Mouse (Mus musculus) left cerebral cortex, postnatal 25 days (tissue): ENCODE data around the gene Pcdh15. TPM values are rescaled to one million over a fixed set of nuclear protein-coding genes. Genes with fewer than 3 reads are reported as not detected.

ENCODE experiments used
- DNase-seq, 2 experiments: peaks; one replicate each; pipeline ENCODE4 v3.0.0; 2022; ENCODE audit warnings: low spot score in 2 of 2, mixed read lengths in 1 of 2
- intact Hi-C: fragments of 180-260 bp; cut with DNase I; formaldehyde crosslinking; loops from one replicate; pipeline ENCODE4 v1.15.1; 2025
- total RNA-seq, 2 experiments: library from RNA; stranded (reverse); gene quantifications; 2 replicates each; pipeline ENCODE4 v1.2.3; 2021

Gene Pcdh15
- total RNA-seq, 2 experiments from 2014 or later, result 28.5 to 34.1 TPM

DNA sequence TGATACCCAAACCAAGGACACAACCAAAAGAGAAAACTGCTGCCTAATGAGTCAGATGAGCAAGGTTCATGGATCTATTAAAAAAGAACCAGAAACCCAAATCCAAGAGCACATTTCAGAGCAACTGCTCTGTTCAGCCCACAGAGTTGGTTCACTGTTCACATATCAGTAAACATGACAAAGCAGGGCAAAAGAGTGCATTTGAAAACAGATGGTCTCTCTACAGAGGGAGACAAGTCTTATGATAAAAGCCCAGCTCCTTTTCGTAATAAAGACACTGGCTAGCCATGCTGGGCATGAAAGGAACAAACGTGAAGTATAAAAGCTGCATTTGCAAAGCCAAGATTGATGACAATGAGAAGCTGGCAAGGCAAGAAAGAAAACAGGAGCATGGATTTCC lies 649.9 kb downstream of the Pcdh15 start:
- no peak for DNase-seq
- intact Hi-C loops, result loop anchor here (10.0 kb wide), 1 partner anchor 716 kb away; no protein-coding TSS in a partner anchor

DNA sequence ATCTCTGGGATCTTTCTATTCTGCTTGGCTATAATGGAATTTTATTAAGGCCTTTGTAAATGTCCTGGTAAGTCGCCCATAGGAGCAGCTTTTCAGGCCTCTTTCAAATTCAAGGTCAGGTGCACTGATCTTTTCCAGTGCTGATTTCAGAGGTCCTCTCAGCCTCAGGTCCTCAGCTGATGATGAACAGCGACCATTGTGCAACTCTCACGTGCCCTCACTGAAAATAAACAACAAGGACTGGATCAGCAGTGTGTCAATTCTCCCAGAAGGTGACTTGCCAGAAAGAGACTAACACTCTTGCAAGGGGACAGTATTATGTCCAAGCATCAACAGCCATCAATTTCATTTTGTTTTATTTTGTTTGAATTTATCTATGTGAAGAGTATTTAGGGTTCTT lies 654.7 kb downstream of the Pcdh15 start:
- intact Hi-C loops, result no loop called here
- DNase-seq, result no peak

DNA sequence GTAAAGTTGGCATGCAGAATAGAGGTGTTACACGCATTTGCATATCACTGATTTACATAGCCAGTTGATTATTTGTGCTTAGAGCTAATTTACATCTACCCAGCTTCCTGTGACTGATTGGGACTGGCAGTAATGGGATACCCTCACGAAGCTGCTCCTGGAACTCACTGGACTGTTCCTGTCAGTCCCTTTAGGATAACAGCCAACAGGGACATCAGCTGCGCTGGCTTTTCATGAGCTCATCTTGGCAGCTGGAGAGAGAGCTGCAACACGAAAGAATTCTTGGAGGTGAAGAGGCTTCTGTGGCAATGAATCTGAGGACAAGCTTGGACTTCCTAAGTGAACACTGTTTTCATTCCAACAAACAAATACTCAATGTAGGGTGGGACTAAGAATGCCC lies 683.8 kb downstream of the Pcdh15 start:
- intact Hi-C loops, result no loop called here
- DNase-seq, result no peak

DNA sequence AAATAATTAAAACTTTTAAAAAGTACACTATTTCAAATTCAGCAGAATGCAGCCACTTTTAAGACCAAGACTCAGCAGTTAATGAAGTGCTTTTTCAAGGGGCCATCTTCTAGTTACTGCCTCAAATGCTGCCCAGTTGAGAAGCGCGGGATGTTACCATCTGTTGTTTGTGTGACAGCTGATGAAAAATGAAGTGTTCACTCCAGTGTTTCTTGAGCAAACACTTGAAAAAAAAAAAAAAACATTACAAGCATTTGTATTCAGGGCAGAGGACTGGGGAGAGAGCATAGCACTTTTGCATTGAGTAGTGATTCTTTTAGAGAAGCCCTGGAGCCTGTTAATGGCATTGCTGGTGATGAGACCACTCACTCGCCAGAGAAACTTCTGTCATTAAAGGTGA lies 689.0 kb downstream of the Pcdh15 start:
- intact Hi-C loops, result no loop called here
- no peak for DNase-seq

DNA sequence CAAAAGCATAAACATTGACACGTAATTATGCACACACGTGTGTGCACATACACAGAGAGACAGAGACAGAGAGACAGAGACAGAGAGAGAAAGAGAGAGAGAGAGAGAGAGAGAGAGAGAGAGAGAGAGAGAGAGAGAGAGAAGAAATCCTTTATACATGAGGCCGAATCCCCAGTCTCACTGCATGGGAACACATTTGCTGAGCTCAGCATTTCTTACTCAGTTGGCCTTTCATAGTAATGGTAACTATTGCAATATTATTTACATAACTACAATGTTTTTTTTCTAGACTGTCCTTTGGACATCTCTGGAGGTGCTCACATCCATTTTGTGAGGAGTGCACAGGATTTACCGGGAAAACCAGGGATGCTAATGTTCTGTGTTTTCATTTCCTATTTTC lies 705.9 kb downstream of the Pcdh15 start:
- no peak for DNase-seq
- intact Hi-C loops, result no loop called here

DNA sequence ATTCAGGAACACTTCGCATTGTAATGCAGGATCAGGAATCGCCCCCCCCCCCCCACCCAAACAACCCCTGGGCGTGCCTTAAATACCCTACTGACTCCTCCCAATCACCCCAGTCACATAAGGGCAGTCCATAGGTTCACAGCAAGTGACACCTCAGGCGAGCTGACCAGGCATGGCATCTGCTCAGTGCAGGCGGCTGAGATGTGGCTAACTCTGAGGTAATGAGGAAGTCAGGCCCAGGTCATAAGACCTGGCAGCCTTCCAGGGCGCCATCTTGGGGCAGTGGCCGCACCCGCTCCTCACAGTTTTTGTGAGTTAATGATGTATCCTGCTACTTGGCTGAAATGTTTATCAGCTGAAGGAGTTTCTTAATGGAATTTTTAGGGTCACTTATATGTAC lies 713.2 kb downstream of the Pcdh15 start:
- DNase-seq, result no peak
- intact Hi-C loops, result no loop called here

GRCm38 (mm10) chr10:73821657-73822583 lies 722.8 kb downstream of the Pcdh15 start:
- DNase-seq, result peak; percentile 37 to 43
- intact Hi-C loops, result no loop called here

GRCm38 (mm10) chr10:73823214-73823613 lies 724.1 kb downstream of the Pcdh15 start:
- intact Hi-C loops, result no loop called here
- no peak for DNase-seq

- intact Hi-C loops, result no loop called here
- peak; percentile 9 to 47 for DNase-seq
Observed at GRCm38 (mm10) chr10:73826354-73826753, 727.2 kb downstream of the Pcdh15 start.

GRCm38 (mm10) chr10:73828781-73829180 lies 729.6 kb downstream of the Pcdh15 start:
- intact Hi-C loops, result no loop called here

DNA sequence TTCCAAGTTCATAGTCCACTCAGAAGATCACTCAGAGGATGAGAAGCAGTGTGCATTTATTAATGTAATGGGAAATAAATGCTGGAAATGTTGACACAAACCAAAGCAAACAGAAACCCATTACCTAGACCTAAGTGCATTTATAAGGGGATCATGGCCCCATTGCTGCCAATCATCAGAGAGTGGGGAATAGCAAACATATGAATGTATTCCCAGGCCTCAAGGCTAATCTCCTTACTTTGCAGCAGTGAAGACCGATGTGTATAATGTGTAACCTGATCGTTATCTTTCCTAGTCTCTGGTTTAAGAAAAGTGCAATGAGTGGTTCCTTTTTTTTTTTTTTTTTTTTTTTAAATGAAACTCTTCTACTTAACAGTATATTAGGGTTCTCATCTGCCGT lies 745.9 kb downstream of the Pcdh15 start:
- DNase-seq, result no peak
- intact Hi-C loops, result no loop called here

More at GRCm38 (mm10) chr10:73828781-73829180, 729.6 kb downstream of the Pcdh15 start:
- DNase-seq, result no peak

- intact Hi-C loops, result no loop called here
Observed at GRCm38 (mm10) chr10:73862181-73862580, 763.0 kb downstream of the Pcdh15 start.

DNA sequence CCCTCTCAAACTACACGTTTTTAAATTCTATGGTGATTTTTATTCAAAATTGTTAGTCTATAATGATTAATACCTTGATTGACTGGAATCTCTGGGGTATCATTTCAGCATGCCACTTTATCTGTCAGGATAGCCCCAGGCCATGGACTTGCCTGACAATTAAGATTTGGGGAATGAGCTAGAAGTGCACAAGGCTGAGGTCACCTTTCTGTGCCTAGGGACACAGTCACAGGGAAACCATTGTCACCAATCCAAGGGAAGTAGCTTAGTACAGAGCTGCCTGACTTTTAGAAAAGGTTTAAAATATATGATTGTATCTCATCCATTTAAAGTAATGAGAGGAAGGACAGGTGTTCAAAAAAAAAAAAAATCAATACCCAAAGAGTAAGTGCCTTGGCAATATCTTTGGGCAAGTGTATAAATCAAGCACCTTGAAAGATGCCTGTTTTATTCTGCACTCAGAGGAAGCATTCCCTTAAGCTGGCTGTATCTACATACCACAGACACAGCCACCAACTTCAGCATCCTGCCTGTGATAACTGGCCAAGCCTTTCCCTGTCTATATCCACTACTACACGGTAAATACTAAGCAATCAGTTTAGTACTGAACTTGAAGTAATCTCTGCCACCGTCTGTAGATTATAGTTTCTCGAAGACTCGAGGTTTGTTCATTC lies 779.0 kb downstream of the Pcdh15 start:
- DNase-seq, result no peak
- intact Hi-C loops, result no loop called here

More at GRCm38 (mm10) chr10:73862181-73862580, 763.0 kb downstream of the Pcdh15 start:
- DNase-seq, result no peak

DNA sequence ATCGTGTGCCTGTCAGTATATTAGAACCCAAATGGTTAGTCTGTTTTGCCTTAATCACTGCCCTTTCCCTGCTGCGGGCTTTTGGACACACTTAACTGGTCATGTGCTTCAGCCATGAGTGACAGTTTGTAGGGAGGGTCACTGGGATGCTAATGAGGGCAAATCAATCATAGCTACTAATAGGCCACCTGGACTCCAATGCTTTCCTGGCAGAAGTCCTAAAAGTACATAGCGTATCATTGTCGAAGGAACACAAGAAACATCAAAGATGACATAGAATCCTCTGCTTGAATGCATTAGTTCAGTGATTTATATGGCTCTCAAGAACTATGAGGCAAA lies 779.6 kb downstream of the Pcdh15 start:
- DNase-seq, result no peak
- intact Hi-C loops, result no loop called here

DNA sequence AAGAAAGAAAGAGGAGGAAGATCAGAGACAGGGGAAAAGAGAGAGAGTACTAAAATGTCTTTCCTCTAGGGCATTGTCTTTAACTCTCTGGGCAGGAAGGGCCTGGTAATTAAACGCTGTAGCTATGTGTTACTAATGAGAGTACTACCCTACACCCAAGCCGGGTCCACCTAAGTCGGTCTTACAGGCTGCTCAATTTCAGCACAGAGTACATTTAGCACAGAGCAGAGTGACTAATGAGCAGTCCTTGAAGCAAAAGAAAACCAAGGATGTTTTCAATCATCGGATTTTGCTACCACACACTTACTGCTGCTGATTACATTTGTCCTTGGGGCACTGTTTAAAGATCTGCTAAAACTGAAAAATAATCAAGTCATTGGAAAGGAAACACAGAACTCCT lies 788.6 kb downstream of the Pcdh15 start:
- intact Hi-C loops, result no loop called here
- no peak for DNase-seq

GRCm38 (mm10) chr10:73892251-73892650 lies 793.1 kb downstream of the Pcdh15 start:
- DNase-seq, result no peak
- intact Hi-C loops, result no loop called here

DNA sequence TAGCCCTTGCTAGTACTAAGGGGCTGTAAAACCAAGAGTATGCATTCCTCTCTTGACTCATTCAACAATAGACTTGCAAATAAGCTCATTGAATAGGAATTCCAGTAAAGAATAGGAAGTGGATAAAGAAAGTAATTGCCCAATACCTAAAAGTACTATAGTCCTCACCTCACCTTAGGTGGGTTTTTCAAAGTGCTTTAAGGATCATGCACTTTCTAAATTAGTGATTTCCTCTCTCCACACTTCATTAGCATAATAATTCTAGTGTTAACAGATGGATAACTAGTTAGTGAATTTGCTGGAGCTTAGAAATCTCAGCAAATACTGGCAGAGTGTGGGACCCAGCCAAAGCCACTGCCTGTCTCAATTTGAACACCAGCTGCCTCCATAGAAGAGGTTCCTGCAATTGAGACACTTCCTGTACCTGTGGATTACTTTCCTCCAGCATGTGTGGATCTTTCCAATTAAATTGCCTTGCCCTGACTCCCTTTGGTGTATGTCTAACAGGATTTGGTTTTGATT lies 797.0 kb downstream of the Pcdh15 start:
- intact Hi-C loops, result no loop called here
- DNase-seq, result no peak

- intact Hi-C loops, result no loop called here
Observed at GRCm38 (mm10) chr10:73899165-73899564, 800.0 kb downstream of the Pcdh15 start.

DNA sequence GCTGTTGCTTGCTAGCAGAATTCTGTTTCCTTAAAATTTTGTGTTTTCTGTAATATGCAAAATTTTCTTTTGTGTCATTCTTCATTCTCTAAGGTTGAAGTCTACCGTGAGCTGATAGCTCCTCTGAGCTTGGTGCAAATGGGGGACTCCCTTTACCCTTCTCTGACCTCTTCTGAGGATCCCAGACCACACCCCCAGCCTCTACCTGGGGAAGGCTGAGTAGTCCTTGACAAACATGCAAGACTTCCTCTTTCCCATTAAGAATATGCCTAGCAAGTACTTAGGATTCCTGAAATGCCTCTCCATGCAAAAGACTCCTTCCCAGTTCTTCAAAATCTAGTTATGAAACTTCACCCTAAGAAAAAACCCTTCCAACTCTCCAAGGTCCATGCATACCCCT lies 808.5 kb downstream of the Pcdh15 start:
- intact Hi-C loops, result no loop called here
- DNase-seq, result no peak

More at GRCm38 (mm10) chr10:73899165-73899564, 800.0 kb downstream of the Pcdh15 start:
- no peak for DNase-seq

- DNase-seq, result peak in 1 of 2 experiments; percentile 67
- intact Hi-C loops, result no loop called here
Observed at GRCm38 (mm10) chr10:73908568-73908967, 809.4 kb downstream of the Pcdh15 start.

GRCm38 (mm10) chr10:73915170-73915569 lies 816.0 kb downstream of the Pcdh15 start:
- intact Hi-C loops, result no loop called here
- DNase-seq, result peak in 1 of 2 experiments; percentile 28
